Mouse (Mus musculus): ENCODE data around the gene Anp32e. TPM values are rescaled to one million over a fixed set of nuclear protein-coding genes. Genes with fewer than 3 reads are reported as not detected.

Gene Anp32e
- polyA plus RNA-seq, 2 experiments = 39.5 to 104 TPM

GRCm38 (mm10) chr3:95995802-95996428 is 66.9 kb downstream of the Anp32e start, which contains the start of gene Plekho1:
Gene Plekho1 (minus strand): TSS chr3:95996001.
- ATAC-seq (ENCODE audit: insufficient read depth) = peak; percentile 13; the same call in 1 of the 2 replicates
- peak within 1 kb of the TSS; percentile 60 to 61 for H3K4me3 ChIP-seq (ENCODE audit: insufficient read depth in 1 of 2, low read depth in 2 of 2, low read length in 2 of 2)
- H3K9ac ChIP-seq (replicated peaks) = peak within 1 kb of the TSS; percentile 35
- H3K9me3 ChIP-seq (ENCODE audit: control insufficient read depth, low read length) = no peaks in the 10 kb centered on the region
- peaks cover 31% of the 10 kb centered on the region for H3K27me3 ChIP-seq (ENCODE audit: control insufficient read depth, insufficient read depth, low read length)
- H3K4me2 ChIP-seq (ENCODE audit: low read depth) = peak within 1 kb of the TSS; percentile 84
- H3K36me3 ChIP-seq (replicated peaks; ENCODE audit: control insufficient read depth, insufficient read depth, low read depth) = no peaks in the 10 kb centered on the region
- peaks cover 24 to 39% of the 10 kb centered on the region in 2 experiments for H3K4me1 ChIP-seq (replicated peaks; ENCODE audit: control insufficient read depth in 2 of 2, insufficient read depth in 2 of 2, low read length in 1 of 2)
- no peak for DNase-seq (ENCODE audit: low read depth in 3 of 3, low spot score in 3 of 3)
- H3K27ac ChIP-seq = peak within 1 kb of the TSS; percentile 23; the same call in 1 of the 2 replicates
- 1% methylated on average over 51 of the region's 84 CpGs for WGBS (ENCODE audit: insufficient replicate concordance)
- no peak for TF ChIP-seq EP300 (IDR thresholded peaks at IDR 0.05; ENCODE audit: low read depth)
- TF ChIP-seq CTCF (IDR thresholded peaks at IDR 0.05; ENCODE audit: low read depth) = 0 out of 2 replicates have a peak, but pooled peaks have one; percentile 7

- 14% methylated on average over 6 of the region's 6 CpGs for WGBS (ENCODE audit: insufficient replicate concordance)
- peak overlapping the region; percentile 35 for H3K9ac ChIP-seq (replicated peaks)
- peak overlapping the region; percentile 84 for H3K4me2 ChIP-seq (ENCODE audit: low read depth)
- H3K4me3 ChIP-seq (ENCODE audit: insufficient read depth in 1 of 2, low read depth in 2 of 2, low read length in 2 of 2) = peak overlapping the region; percentile 21 to 61
- no peaks in the 10 kb centered on the region for H3K9me3 ChIP-seq (ENCODE audit: control insufficient read depth, low read length)
- DNase-seq (ENCODE audit: low read depth in 3 of 3, low spot score in 3 of 3) = no peak
- TF ChIP-seq EP300 (IDR thresholded peaks at IDR 0.05; ENCODE audit: low read depth) (no peak), CTCF (IDR thresholded peaks at IDR 0.05; ENCODE audit: low read depth) (no peak)
- H3K4me1 ChIP-seq (replicated peaks; ENCODE audit: control insufficient read depth in 2 of 2, insufficient read depth in 2 of 2, low read length in 1 of 2) = peaks cover 24 to 39% of the 10 kb centered on the region in 2 experiments
- no peak for ATAC-seq (ENCODE audit: insufficient read depth)
- no peaks in the 10 kb centered on the region for H3K36me3 ChIP-seq (replicated peaks; ENCODE audit: control insufficient read depth, insufficient read depth, low read depth)
- peaks cover 31% of the 10 kb centered on the region for H3K27me3 ChIP-seq (ENCODE audit: control insufficient read depth, insufficient read depth, low read length)
- H3K27ac ChIP-seq = no peak overlapping the region
Measured at GRCm38 (mm10) chr3:95996451-95997073, 67.5 kb downstream of the Anp32e start.

Other genes starting within 250 kb of the Anp32e start
- 0.12 and 0.43 TPM in 2 replicates for gene Adamtsl4, start 241.3 kb upstream of the Anp32e start, polyA plus RNA-seq (2012; rRNA removed)
- 0.17 and 0.47 TPM in 2 replicates for gene Adamtsl4, start 241.3 kb upstream of the Anp32e start, polyA plus RNA-seq (2014; fragmentation: Nextera tagmentation; extraction: Ambion mirVana)
- gene Ecm1, start 189.7 kb upstream of the Anp32e start, polyA plus RNA-seq (2012; rRNA removed) = 9.3 and 9.8 TPM in 2 replicates
- 10.2 and 12.9 TPM in 2 replicates for gene Ecm1, start 189.7 kb upstream of the Anp32e start, polyA plus RNA-seq (2014; fragmentation: Nextera tagmentation; extraction: Ambion mirVana)
- 14.5 and 19.9 TPM in 2 replicates for gene Tars2, start 169.0 kb upstream of the Anp32e start, polyA plus RNA-seq (2012; rRNA removed)
- gene Tars2, start 169.0 kb upstream of the Anp32e start, polyA plus RNA-seq (2014; fragmentation: Nextera tagmentation; extraction: Ambion mirVana) = 37.1 and 39.9 TPM in 2 replicates
- gene Rprd2, start 110.4 kb upstream of the Anp32e start, polyA plus RNA-seq (2012; rRNA removed) = 4.2 and 5.3 TPM in 2 replicates
- 6.6 and 6.8 TPM in 2 replicates for gene Rprd2, start 110.4 kb upstream of the Anp32e start, polyA plus RNA-seq (2014; fragmentation: Nextera tagmentation; extraction: Ambion mirVana)
- 9.9 and 18.9 TPM in 2 replicates for gene Prpf3, start 73.4 kb upstream of the Anp32e start, polyA plus RNA-seq (2012; rRNA removed)
- 27.2 and 27.5 TPM in 2 replicates for gene Prpf3, start 73.4 kb upstream of the Anp32e start, polyA plus RNA-seq (2014; fragmentation: Nextera tagmentation; extraction: Ambion mirVana)
- 72.5 and 119 TPM in 2 replicates for gene Mrps21, start 57.7 kb upstream of the Anp32e start, polyA plus RNA-seq (2012; rRNA removed)
- gene Mrps21, start 57.7 kb upstream of the Anp32e start, polyA plus RNA-seq (2014; fragmentation: Nextera tagmentation; extraction: Ambion mirVana) = 224 and 226 TPM in 2 replicates
- 0.57 and 0.73 TPM in 2 replicates for gene Ciart, start 47.0 kb upstream of the Anp32e start, polyA plus RNA-seq (2012; rRNA removed)
- gene Ciart, start 47.0 kb upstream of the Anp32e start, polyA plus RNA-seq (2014; fragmentation: Nextera tagmentation; extraction: Ambion mirVana) = 0.32 and 0.53 TPM in 2 replicates
- 3.2 and 5.1 TPM in 2 replicates for gene BC028528, start 37.2 kb upstream of the Anp32e start, polyA plus RNA-seq (2012; rRNA removed)
- gene BC028528, start 37.2 kb upstream of the Anp32e start, polyA plus RNA-seq (2014; fragmentation: Nextera tagmentation; extraction: Ambion mirVana) = 3.8 and 5.1 TPM in 2 replicates
- 26.2 and 28.6 TPM in 2 replicates for gene Aph1a, start 35.3 kb upstream of the Anp32e start, polyA plus RNA-seq (2012; rRNA removed)
- gene Aph1a, start 35.3 kb upstream of the Anp32e start, polyA plus RNA-seq (2014; fragmentation: Nextera tagmentation; extraction: Ambion mirVana) = 14.0 and 16.1 TPM in 2 replicates
- gene Car14, start 24.6 kb upstream of the Anp32e start, polyA plus RNA-seq (2012; rRNA removed) = 4.8 and 5.3 TPM in 2 replicates
- gene Car14, start 24.6 kb upstream of the Anp32e start, polyA plus RNA-seq (2014; fragmentation: Nextera tagmentation; extraction: Ambion mirVana) = 9.3 and 11.1 TPM in 2 replicates
- 6.1 and 9.0 TPM in 2 replicates for gene Plekho1, start 66.8 kb downstream of the Anp32e start, polyA plus RNA-seq (2012; rRNA removed)
- 3.6 and 5.4 TPM in 2 replicates for gene Plekho1, start 66.8 kb downstream of the Anp32e start, polyA plus RNA-seq (2014; fragmentation: Nextera tagmentation; extraction: Ambion mirVana)
- 4.8 and 6.6 TPM in 2 replicates for gene Vps45, start 129.2 kb downstream of the Anp32e start, polyA plus RNA-seq (2012; rRNA removed)
- gene Vps45, start 129.2 kb downstream of the Anp32e start, polyA plus RNA-seq (2014; fragmentation: Nextera tagmentation; extraction: Ambion mirVana) = 9.0 and 9.8 TPM in 2 replicates
- 2.8 and 3.5 TPM in 2 replicates for gene Otud7b, start 175.3 kb downstream of the Anp32e start, polyA plus RNA-seq (2012; rRNA removed)
- 5.2 and 8.4 TPM in 2 replicates for gene Otud7b, start 175.3 kb downstream of the Anp32e start, polyA plus RNA-seq (2014; fragmentation: Nextera tagmentation; extraction: Ambion mirVana)
- 2.7 and 2.8 TPM in 2 replicates for gene Mtmr11, start 232.8 kb downstream of the Anp32e start, polyA plus RNA-seq (2012; rRNA removed)
- 1.9 and 2.1 TPM in 2 replicates for gene Mtmr11, start 232.8 kb downstream of the Anp32e start, polyA plus RNA-seq (2014; fragmentation: Nextera tagmentation; extraction: Ambion mirVana)
- 48.2 and 54.2 TPM in 2 replicates for gene Sf3b4, start 243.1 kb downstream of the Anp32e start, polyA plus RNA-seq (2012; rRNA removed)
- gene Sf3b4, start 243.1 kb downstream of the Anp32e start, polyA plus RNA-seq (2014; fragmentation: Nextera tagmentation; extraction: Ambion mirVana) = 75.4 and 83.8 TPM in 2 replicates